Mouse (Mus musculus): ENCODE measurements around the gene Ltbp1. TPM values are rescaled to one million over a fixed set of nuclear protein-coding genes. Genes with fewer than 3 reads are reported as not detected.

The Ltbp1 gene
- polyA plus RNA-seq, 1 experiment from 2014 or later = 7.3 TPM

- Histone ChIP-seq H3K27ac (ENCODE audit: low read depth, low read length) (no peak overlapping the region), H3K4me1 (ENCODE audit: control insufficient read depth, insufficient read depth, low read length) (no peaks in the 10 kb centered on the region), H3K9me3 (ENCODE audit: control insufficient read depth, low read length) (no peaks in the 10 kb centered on the region), H3K4me3 (ENCODE audit: low read depth, low read length) (no peak overlapping the region), H3K4me2 (ENCODE audit: low read depth) (no peak overlapping the region), H3K9ac (ENCODE audit: low read length) (no peak overlapping the region), H3K27me3 (ENCODE audit: control insufficient read depth, insufficient read depth, low read length) (no peaks in the 10 kb centered on the region), H3K36me3 (ENCODE audit: control insufficient read depth, insufficient read depth, low read length) (no peaks in the 10 kb centered on the region)
- ATAC-seq (ENCODE audit: insufficient read depth, low FRiP score, low TSS enrichment) (no peak; the same call in 1 of the 2 replicates), DNase-seq (ENCODE audit: low spot score) (peak; percentile 40)
- WGBS = 61% methylated on average over 24 of the region's 24 CpGs
Observed at GRCm38 (mm10) chr17:75177920-75178867, 172.8 kb downstream of the Ltbp1 start.

DNA sequence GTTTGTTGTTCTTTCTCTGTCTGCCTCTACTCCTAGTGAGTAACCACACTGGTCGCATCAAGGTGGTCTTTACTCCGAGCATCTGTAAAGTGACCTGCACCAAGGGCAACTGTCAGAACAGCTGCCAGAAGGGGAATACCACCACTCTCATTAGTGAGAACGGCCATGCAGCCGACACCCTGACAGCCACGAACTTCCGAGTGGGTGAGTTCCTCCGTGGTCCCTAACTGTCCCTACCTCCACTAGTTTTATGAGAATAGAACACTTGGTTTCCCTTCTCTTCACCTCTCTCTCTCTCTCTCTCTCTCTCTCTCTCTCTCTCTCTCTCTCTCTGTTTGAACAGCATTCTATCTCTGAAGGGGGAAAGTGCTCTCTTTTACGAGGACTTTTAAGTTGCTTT lies 173.6 kb downstream of the Ltbp1 start:
- Histone ChIP-seq H3K4me1 (ENCODE audit: control insufficient read depth, insufficient read depth, low read length) (no peaks in the 10 kb centered on the region), H3K36me3 (ENCODE audit: control insufficient read depth, insufficient read depth, low read length) (no peaks in the 10 kb centered on the region), H3K27ac (ENCODE audit: low read depth, low read length) (no peak overlapping the region), H3K4me3 (ENCODE audit: low read depth, low read length) (no peak overlapping the region), H3K27me3 (ENCODE audit: control insufficient read depth, insufficient read depth, low read length) (no peaks in the 10 kb centered on the region), H3K9ac (ENCODE audit: low read length) (no peak overlapping the region), H3K4me2 (ENCODE audit: low read depth) (no peak overlapping the region), H3K9me3 (ENCODE audit: control insufficient read depth, low read length) (no peaks in the 10 kb centered on the region)
- 62% methylated on average over 8 of the region's 8 CpGs for WGBS
- ATAC-seq (ENCODE audit: insufficient read depth, low FRiP score, low TSS enrichment) (no peak), DNase-seq (ENCODE audit: low spot score) (no peak)

- H3K4me1 ChIP-seq (ENCODE audit: control insufficient read depth, insufficient read depth, low read length) = no peaks in the 10 kb centered on the region
- DNase-seq (ENCODE audit: low spot score) (no peak), ATAC-seq (ENCODE audit: insufficient read depth, low FRiP score, low TSS enrichment) (no peak)
- no peak overlapping the region for H3K4me3 ChIP-seq (ENCODE audit: low read depth, low read length)
- no peak overlapping the region for H3K27ac ChIP-seq (ENCODE audit: low read depth, low read length)
- no peaks in the 10 kb centered on the region for H3K9me3 ChIP-seq (ENCODE audit: control insufficient read depth, low read length)
- WGBS = 87% methylated on average over 4 of the region's 4 CpGs
- no peak overlapping the region for H3K4me2 ChIP-seq (ENCODE audit: low read depth)
- H3K36me3 ChIP-seq (ENCODE audit: control insufficient read depth, insufficient read depth, low read length) = no peaks in the 10 kb centered on the region
- H3K27me3 ChIP-seq (ENCODE audit: control insufficient read depth, insufficient read depth, low read length) = no peaks in the 10 kb centered on the region
- H3K9ac ChIP-seq (ENCODE audit: low read length) = no peak overlapping the region
Observed at GRCm38 (mm10) chr17:75180301-75180700, 174.9 kb downstream of the Ltbp1 start.

- no peak for DNase-seq (ENCODE audit: low spot score)
- H3K36me3 ChIP-seq (ENCODE audit: control insufficient read depth, insufficient read depth, low read length) = no peaks in the 10 kb centered on the region
- no peak for ATAC-seq (ENCODE audit: insufficient read depth, low FRiP score, low TSS enrichment)
- no peak overlapping the region for H3K27ac ChIP-seq (ENCODE audit: low read depth, low read length)
- H3K9ac ChIP-seq (ENCODE audit: low read length) = no peak overlapping the region
- H3K9me3 ChIP-seq (ENCODE audit: control insufficient read depth, low read length) = no peaks in the 10 kb centered on the region
- H3K4me2 ChIP-seq (ENCODE audit: low read depth) = no peak overlapping the region
- WGBS = 89% methylated on average over 12 of the region's 12 CpGs
- H3K27me3 ChIP-seq (ENCODE audit: control insufficient read depth, insufficient read depth, low read length) = no peaks in the 10 kb centered on the region
- no peaks in the 10 kb centered on the region for H3K4me1 ChIP-seq (ENCODE audit: control insufficient read depth, insufficient read depth, low read length)
- no peak overlapping the region for H3K4me3 ChIP-seq (ENCODE audit: low read depth, low read length)
Observed at GRCm38 (mm10) chr17:75180956-75181588, 175.7 kb downstream of the Ltbp1 start.

GRCm38 (mm10) chr17:75182319-75183001 lies 177.1 kb downstream of the Ltbp1 start:
- no peak for DNase-seq (ENCODE audit: low spot score)
- Histone ChIP-seq H3K9me3 (ENCODE audit: control insufficient read depth, low read length) (no peaks in the 10 kb centered on the region), H3K4me1 (ENCODE audit: control insufficient read depth, insufficient read depth, low read length) (no peaks in the 10 kb centered on the region), H3K9ac (ENCODE audit: low read length) (no peak overlapping the region), H3K27ac (ENCODE audit: low read depth, low read length) (no peak overlapping the region), H3K4me2 (ENCODE audit: low read depth) (no peak overlapping the region), H3K4me3 (ENCODE audit: low read depth, low read length) (no peak overlapping the region), H3K36me3 (ENCODE audit: control insufficient read depth, insufficient read depth, low read length) (no peaks in the 10 kb centered on the region), H3K27me3 (ENCODE audit: control insufficient read depth, insufficient read depth, low read length) (no peaks in the 10 kb centered on the region)
- ATAC-seq (ENCODE audit: insufficient read depth, low FRiP score, low TSS enrichment) = no peak
- 88% methylated on average over 14 of the region's 14 CpGs for WGBS

GRCm38 (mm10) chr17:75186732-75187509 lies 181.6 kb downstream of the Ltbp1 start:
- ATAC-seq (ENCODE audit: insufficient read depth, low FRiP score, low TSS enrichment) (no peak), DNase-seq (ENCODE audit: low spot score) (no peak)
- no peaks in the 10 kb centered on the region for H3K4me1 ChIP-seq (ENCODE audit: control insufficient read depth, insufficient read depth, low read length)
- 91% methylated on average over 8 of the region's 8 CpGs for WGBS
- no peak overlapping the region for H3K9ac ChIP-seq (ENCODE audit: low read length)
- no peaks in the 10 kb centered on the region for H3K27me3 ChIP-seq (ENCODE audit: control insufficient read depth, insufficient read depth, low read length)
- H3K9me3 ChIP-seq (ENCODE audit: control insufficient read depth, low read length) = no peaks in the 10 kb centered on the region
- H3K4me2 ChIP-seq (ENCODE audit: low read depth) = no peak overlapping the region
- no peak overlapping the region for H3K4me3 ChIP-seq (ENCODE audit: low read depth, low read length)
- no peak overlapping the region for H3K27ac ChIP-seq (ENCODE audit: low read depth, low read length)
- H3K36me3 ChIP-seq (ENCODE audit: control insufficient read depth, insufficient read depth, low read length) = no peaks in the 10 kb centered on the region

- 79% methylated on average over 2 of the region's 2 CpGs for WGBS
- H3K4me3 ChIP-seq (ENCODE audit: low read depth, low read length) = no peak overlapping the region
- no peak for ATAC-seq (ENCODE audit: insufficient read depth, low FRiP score, low TSS enrichment)
Observed at GRCm38 (mm10) chr17:75196952-75197351, 191.6 kb downstream of the Ltbp1 start.

GRCm38 (mm10) chr17:75198767-75199166 lies 193.4 kb downstream of the Ltbp1 start:
- Histone ChIP-seq H3K4me1 (ENCODE audit: control insufficient read depth, insufficient read depth, low read length) (no peaks in the 10 kb centered on the region), H3K9me3 (ENCODE audit: control insufficient read depth, low read length) (no peaks in the 10 kb centered on the region), H3K4me2 (ENCODE audit: low read depth) (no peak overlapping the region), H3K27me3 (ENCODE audit: control insufficient read depth, insufficient read depth, low read length) (no peaks in the 10 kb centered on the region), H3K9ac (ENCODE audit: low read length) (no peak overlapping the region), H3K36me3 (ENCODE audit: control insufficient read depth, insufficient read depth, low read length) (no peaks in the 10 kb centered on the region), H3K27ac (ENCODE audit: low read depth, low read length) (no peak overlapping the region), H3K4me3 (ENCODE audit: low read depth, low read length) (no peak overlapping the region)
- DNase-seq (ENCODE audit: low spot score) (no peak), ATAC-seq (ENCODE audit: insufficient read depth, low FRiP score, low TSS enrichment) (no peak)
- 93% methylated on average over 2 of the region's 2 CpGs for WGBS

More at GRCm38 (mm10) chr17:75196952-75197351, 191.6 kb downstream of the Ltbp1 start:
- no peaks in the 10 kb centered on the region for H3K36me3 ChIP-seq (ENCODE audit: control insufficient read depth, insufficient read depth, low read length)
- no peaks in the 10 kb centered on the region for H3K4me1 ChIP-seq (ENCODE audit: control insufficient read depth, insufficient read depth, low read length)
- H3K4me2 ChIP-seq (ENCODE audit: low read depth) = no peak overlapping the region
- no peaks in the 10 kb centered on the region for H3K9me3 ChIP-seq (ENCODE audit: control insufficient read depth, low read length)
- H3K27ac ChIP-seq (ENCODE audit: low read depth, low read length) = no peak overlapping the region
- H3K27me3 ChIP-seq (ENCODE audit: control insufficient read depth, insufficient read depth, low read length) = no peaks in the 10 kb centered on the region
- no peak for DNase-seq (ENCODE audit: low spot score)
- H3K9ac ChIP-seq (ENCODE audit: low read length) = no peak overlapping the region
